Mouse (Mus musculus) thymus, adult 2 months (tissue): Measurements from ENCODE around the gene Ldah. TPM values are rescaled to one million over a fixed set of nuclear protein-coding genes. Genes with fewer than 3 reads are reported as not detected.
A peak's percentile ranks its signal among the peaks of the same experiment; 100 is the strongest.

Experiments used
- DNase-seq: peaks from one replicate; pipeline ENCODE4 v3.0.0; 2021
- H3K27ac ChIP-seq: fragments of 200-500 bp; 2 replicates; pipeline ENCODE4 v1.5.1; 2012; ENCODE audit warnings: low read length, control low read depth; ENCODE audit not compliant: control insufficient read depth, insufficient read depth
- H3K27me3 ChIP-seq: fragments of 200-500 bp; 2 replicates; pipeline ENCODE4 v1.6.1; 2012; ENCODE audit warnings: mild to moderate bottlenecking, low read length, moderate library complexity, mixed read lengths; ENCODE audit not compliant: control insufficient read depth, insufficient read depth
- H3K36me3 ChIP-seq: fragments of 200-500 bp; 2 replicates; pipeline ENCODE4 v1.6.1; 2012; ENCODE audit warnings: mild to moderate bottlenecking, low read length, moderate library complexity; ENCODE audit not compliant: control insufficient read depth, insufficient read depth
- H3K4me1 ChIP-seq: fragments of 200-500 bp; replicated peaks from 2 replicates; pipeline ENCODE4 v1.6.1; 2012; ENCODE audit warnings: low read length; ENCODE audit not compliant: control insufficient read depth, insufficient read depth
- H3K4me3 ChIP-seq: fragments of 200-500 bp; 2 replicates; pipeline ENCODE4 v1.5.1; 2012; ENCODE audit warnings: mild to moderate bottlenecking, low read length, control low read depth, moderate library complexity; ENCODE audit not compliant: control insufficient read depth, insufficient read depth
- CTCF ChIP-seq: fragments of 200-500 bp; IDR thresholded peaks from 2 replicates; pipeline ENCODE4 v1.5.1; 2012; ENCODE audit warnings: mild to moderate bottlenecking, control low read depth, low read length, moderate library complexity, borderline replicate concordance; ENCODE audit not compliant: control insufficient read depth, poor library complexity, insufficient read depth; ENCODE audit errors: extremely low read depth
- POLR2A ChIP-seq: fragments of 200-500 bp; IDR thresholded peaks from 2 replicates; pipeline ENCODE4 v1.6.1; 2012; ENCODE audit warnings: mild to moderate bottlenecking, low read length, control low read depth, moderate library complexity; ENCODE audit not compliant: control insufficient read depth, poor library complexity, insufficient read depth; ENCODE audit errors: extremely low read depth
- WGBS: fragments of 180-500 bp; shearing (Covaris S2); methylation state at CpG from one replicate; pipeline ENCODE4 v1.1.7; 2018; 5-methylcytosine and 5-hydroxymethylcytosine counted together
- polyA plus RNA-seq: library from polyadenylated mRNA; depleted of rRNA; stranded (reverse); fragments of >200 nt; gene quantifications from 2 replicates; pipeline ENCODE4 v1.2.3, GENCODE M21; 2012

The Ldah gene
- polyA plus RNA-seq, 1 experiment = 33.2 TPM

DNA sequence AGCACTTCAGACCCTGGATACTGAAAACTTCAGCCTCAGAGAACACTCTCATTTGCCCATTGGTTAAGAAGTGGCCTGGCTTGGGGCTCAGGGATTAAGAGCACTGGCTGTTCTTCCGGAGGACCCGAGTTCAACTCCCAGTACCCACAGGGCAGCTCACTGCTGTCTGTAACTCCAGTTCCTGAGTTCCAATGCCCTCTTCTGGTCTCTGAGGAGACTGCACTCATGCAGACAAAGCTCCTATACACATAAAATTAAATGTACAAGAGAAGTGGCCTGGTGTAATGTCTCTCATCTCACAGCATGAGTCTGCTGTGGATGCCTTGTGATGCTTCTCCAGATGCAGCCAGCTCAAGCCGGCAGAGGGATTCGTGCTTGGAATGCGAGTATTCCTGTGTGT is 108.6 kb downstream of the Ldah start:
- H3K27ac ChIP-seq = no peak overlapping the region
- peaks cover 5% of the 10 kb centered on the region; the same call in 1 of the 2 replicates for H3K4me1 ChIP-seq
- peak; percentile 24 for DNase-seq
- no peaks in the 10 kb centered on the region for H3K27me3 ChIP-seq
- no peak overlapping the region for H3K4me3 ChIP-seq
- 96% methylated on average over 5 of the region's 5 CpGs for WGBS
- H3K36me3 ChIP-seq = no peaks in the 10 kb centered on the region
- no peak for TF ChIP-seq CTCF
- no peak for TF ChIP-seq POLR2A

DNA sequence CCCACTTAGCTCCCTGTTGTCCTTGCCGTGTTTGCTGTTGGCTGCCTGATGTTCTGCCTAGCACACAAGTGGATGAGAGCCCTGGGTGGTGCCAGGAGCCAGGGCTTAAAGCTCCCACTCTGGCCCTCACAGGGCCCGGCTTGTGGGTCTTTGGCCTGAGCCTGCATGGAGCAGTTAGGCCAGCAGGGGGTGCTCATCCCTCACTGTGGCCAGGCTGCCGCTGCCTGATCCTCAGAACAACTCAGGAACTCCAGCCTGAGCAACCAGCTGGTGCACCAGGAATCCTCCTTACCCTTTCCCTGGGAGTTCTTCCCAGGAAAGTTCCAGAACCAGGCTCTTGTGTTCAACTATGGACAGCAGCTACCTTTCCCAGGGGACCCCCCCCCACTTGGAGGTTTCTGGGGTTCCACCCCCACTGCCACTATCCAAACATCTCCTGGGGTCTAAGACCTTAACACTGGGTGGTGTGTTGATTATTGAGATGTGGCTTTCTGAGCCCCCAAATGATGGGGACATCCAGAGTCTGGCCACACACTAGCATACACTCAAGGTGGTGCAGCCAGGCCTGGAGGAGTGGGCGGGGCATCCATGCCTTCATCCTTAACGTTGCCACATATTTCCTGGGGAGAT is 112.3 kb downstream of the Ldah start:
- H3K36me3 ChIP-seq = no peaks in the 10 kb centered on the region
- no peak overlapping the region for H3K27ac ChIP-seq
- WGBS = 54% methylated on average over 5 of the region's 5 CpGs
- no peaks in the 10 kb centered on the region for H3K4me1 ChIP-seq
- DNase-seq = peak; percentile 72
- TF ChIP-seq CTCF (peak; percentile 89), POLR2A (no peak)
- no peaks in the 10 kb centered on the region for H3K27me3 ChIP-seq
- H3K4me3 ChIP-seq = no peak overlapping the region

DNA sequence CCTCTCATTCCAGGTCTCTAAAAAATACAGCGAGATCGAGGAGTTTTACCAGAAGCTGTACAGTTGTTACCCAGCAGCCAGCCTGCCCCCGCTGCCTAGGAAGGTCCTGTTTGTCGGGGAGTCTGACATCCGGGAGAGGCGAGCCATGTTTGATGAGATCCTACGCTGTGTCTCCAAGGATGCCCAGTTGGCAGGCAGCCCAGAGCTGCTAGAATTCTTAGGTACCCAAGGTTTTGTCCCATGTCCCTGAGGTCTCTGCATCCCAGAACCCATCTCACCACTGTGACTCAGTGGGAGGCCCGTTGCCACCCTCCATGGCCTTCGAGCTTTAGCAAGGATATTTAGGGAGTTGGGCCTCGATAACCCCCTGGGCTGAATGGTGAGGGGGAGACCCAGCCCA is 113.6 kb downstream of the Ldah start:
- no peak for TF ChIP-seq CTCF
- TF ChIP-seq POLR2A = no peak
- WGBS = 95% methylated on average over 10 of the region's 10 CpGs

DNA sequence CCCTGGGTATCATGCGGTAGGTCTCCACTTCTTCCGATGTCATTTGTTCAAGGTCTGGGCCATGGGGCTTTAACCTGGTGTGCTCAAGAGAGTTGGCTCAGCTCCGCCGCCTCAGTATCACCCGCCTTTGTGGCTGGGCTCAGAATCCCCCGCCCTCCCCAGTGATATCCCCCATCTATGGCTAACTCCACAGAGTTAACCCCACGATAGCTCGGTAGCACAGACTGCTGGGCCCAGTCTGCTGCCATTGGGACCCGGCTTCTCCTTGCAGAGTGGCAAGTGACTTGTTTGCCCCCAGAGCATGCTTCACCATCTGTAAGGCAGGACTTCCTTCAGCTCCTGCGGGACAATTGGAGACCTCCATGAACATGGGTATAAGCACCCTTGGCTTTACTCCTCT is 116.2 kb downstream of the Ldah start:
- no peak overlapping the region for H3K4me3 ChIP-seq
- H3K27ac ChIP-seq = no peak overlapping the region
- DNase-seq = no peak
- H3K27me3 ChIP-seq = no peaks in the 10 kb centered on the region
- no peaks in the 10 kb centered on the region for H3K4me1 ChIP-seq
- WGBS = 96% methylated on average over 10 of the region's 10 CpGs
- no peak for TF ChIP-seq CTCF
- no peak for TF ChIP-seq POLR2A
- H3K36me3 ChIP-seq = no peaks in the 10 kb centered on the region

More for the DNA sequence above, 113.6 kb downstream of the Ldah start:
- H3K4me1 ChIP-seq = no peaks in the 10 kb centered on the region
- H3K36me3 ChIP-seq = no peaks in the 10 kb centered on the region
- DNase-seq = no peak
- no peak overlapping the region for H3K4me3 ChIP-seq
- H3K27ac ChIP-seq = no peak overlapping the region
- H3K27me3 ChIP-seq = no peaks in the 10 kb centered on the region

DNA sequence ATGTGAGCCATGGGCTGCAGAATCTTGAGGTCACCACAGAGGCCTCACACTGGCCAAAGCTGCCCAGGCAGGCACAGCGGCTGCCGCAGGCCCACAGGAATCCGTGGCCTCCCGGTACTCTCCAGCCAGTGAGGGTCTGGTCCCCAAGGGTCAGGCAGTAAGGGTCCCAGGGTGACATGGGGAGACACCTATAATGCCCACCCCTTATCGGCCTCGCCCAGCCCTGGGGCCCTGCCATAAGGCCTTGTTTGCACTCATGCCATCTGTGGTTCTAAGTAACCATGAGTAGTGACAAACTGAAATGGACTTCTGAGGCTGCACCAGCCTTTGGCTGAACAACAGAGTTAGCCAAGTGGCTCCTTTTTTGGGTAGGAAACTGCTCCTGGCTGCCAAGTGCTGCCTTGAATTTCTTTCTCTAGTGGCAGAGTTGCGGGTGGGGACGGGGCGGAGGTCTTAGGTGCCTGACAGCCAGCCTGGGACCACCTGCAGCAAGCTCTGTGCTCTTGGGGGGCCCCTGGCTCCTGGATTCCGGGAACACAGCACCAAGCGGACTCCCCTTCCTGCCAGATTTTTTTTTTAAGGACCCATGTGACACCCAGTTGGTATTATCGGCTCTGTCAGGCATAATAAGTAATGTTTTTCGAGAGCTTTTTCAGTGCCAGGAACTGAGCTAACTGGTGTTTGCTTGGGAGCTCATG is 117.5 kb downstream of the Ldah start:
- no peak for DNase-seq

DNA sequence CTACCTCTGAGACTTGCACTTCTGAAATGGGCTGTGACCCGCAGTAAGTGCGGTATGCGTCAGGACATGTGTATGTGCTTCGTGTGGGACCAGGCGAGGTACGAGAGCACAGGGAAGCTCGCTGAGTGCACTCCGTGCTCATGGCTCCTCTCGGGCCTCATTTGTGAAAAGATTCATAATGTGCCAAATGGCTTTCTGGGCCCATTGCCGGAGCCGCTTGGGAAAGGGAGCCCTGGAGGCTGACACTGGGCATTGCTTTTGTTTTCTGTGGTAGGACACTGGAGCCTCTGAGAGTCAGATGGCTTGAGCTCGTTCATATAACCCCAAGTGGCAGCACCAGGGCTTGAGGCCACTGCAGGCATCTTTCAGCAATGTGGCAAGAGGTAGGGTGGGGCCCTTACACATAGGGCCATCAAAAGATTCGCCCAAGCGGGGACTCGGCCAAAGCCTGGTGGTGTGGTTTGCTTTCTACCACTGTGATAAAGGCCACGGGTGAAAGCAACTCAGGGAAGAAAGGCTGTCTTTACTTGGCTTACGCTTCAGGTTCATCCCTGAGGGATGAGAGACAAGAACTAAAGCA is 118.1 kb downstream of the Ldah start:
- Histone ChIP-seq H3K27ac (no peak overlapping the region), H3K27me3 (no peaks in the 10 kb centered on the region), H3K4me3 (no peak overlapping the region), H3K4me1 (no peaks in the 10 kb centered on the region), H3K36me3 (no peaks in the 10 kb centered on the region)
- TF ChIP-seq POLR2A = no peak
- TF ChIP-seq CTCF = no peak
- DNase-seq = no peak
- 95% methylated on average over 17 of the region's 17 CpGs for WGBS

More for the DNA sequence above, 117.5 kb downstream of the Ldah start:
- Histone ChIP-seq H3K4me1 (no peaks in the 10 kb centered on the region), H3K36me3 (no peaks in the 10 kb centered on the region), H3K27me3 (no peaks in the 10 kb centered on the region), H3K4me3 (no peak overlapping the region), H3K27ac (no peak overlapping the region)
- WGBS = 96% methylated on average over 13 of the region's 13 CpGs
- TF ChIP-seq POLR2A (no peak), CTCF (no peak)
